Mouse (Mus musculus): ENCODE data around the gene Nfia. TPM values are rescaled to one million over a fixed set of nuclear protein-coding genes. Genes with fewer than 3 reads are reported as not detected.

The Nfia gene
- polyA plus RNA-seq, 1 experiment, result 0.09 TPM

DNA sequence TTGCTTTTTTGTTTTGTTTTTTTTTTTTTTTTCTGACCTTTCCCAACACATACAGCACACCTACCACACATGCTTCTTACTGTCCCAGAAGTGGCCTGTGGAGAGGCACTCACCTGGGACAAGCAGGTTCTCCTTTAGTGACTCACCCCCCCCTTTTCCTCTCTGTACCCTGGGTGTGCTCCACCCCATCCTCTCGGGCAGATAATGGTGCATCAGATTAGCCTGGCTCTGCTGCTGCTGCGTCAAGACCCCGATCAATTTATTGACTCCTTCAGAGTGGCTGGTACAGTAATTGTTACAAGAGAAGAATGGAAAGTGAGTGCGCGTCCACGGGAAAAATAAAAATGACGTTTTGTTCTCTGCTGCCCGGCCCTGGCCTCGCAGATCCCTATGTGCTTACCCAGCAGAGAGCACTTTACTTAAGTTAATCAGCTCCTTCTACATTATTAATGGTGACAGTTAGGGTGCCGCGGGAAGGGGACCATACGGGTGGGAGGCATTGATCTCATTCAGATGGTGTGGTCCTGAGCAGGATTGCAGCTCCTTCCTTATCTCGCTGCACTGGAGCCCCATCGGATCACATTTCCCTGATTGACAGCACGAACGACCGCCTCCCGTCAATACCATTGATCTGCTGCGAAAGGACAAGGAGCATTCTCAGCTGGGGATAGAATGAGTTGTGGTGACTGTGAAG lies 321.7 kb downstream of the Nfia start:
- TF ChIP-seq GATA1 (IDR thresholded peaks at IDR 0.05; ENCODE audit: low read length), result no peak

GRCm38 (mm10) chr4:98095060-98095459 lies 322.5 kb downstream of the Nfia start:
- no peak for TF ChIP-seq GATA1 (IDR thresholded peaks at IDR 0.05; ENCODE audit: low read length)

DNA sequence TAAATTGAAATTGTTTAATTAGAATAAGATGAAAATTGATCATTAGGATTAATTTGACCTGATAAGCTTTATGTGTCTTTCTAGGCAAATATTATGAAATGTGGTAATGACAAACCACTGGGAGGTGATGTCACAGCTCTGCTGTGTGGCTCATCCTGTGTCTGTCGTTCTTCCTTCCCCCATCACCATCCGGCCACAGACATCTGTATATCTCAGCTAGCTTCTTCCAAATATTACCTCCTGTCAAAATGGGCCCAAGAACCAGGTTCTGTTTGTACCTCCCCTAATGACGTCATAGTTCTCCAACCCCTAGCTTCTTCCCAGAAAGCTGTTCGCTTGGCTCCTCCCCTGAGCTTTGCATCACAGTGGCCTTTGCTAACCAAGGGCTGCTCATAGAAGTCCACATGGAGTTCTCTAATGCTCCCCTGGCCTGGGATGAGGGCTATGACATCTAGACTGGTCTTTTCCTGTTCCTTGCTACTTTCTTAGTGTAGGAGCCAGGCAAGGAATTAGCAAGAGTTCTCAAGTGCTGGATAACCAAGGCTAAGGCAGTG lies 324.6 kb downstream of the Nfia start:
- TF ChIP-seq GATA1 (IDR thresholded peaks at IDR 0.05; ENCODE audit: low read length), result no peak

DNA sequence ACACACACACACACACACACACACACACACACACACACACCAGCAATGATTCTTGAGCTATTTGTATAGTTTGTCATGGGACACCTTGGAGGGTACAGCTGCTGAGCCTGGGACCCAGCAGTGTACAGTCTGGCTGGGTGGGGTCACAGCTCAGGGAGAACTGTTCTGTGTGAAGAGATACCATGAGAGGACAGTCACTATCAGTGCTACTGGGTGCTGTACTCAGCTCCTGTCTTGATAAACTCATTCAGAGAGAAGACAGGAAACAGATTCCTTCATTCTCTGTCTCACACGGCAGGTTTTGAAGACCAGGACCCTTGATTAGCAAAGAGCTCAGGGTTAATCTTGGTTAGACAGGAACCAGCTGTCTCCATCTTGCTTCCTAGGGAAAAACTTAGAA lies 326.1 kb downstream of the Nfia start:
- TF ChIP-seq GATA1 (IDR thresholded peaks at IDR 0.05; ENCODE audit: low read length), result no peak

DNA sequence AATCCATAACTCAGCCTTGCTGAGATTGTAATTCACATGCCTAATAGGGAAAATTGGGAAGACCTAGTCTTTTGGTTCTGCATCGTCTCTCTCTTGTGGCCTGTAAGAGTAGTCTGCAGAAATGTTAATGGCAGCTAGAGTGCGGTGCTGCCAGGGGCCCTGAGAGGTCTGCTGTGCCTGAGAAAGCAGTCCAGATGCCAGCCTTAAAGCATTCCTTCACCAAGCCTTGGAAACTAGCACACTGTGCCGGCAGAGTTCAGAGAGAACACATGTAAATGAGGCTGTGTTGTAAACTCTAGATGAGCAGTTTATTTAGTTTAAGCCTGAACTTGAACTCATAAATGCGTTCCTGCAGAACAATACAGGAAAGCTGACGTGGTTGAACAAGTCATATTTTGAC lies 326.9 kb downstream of the Nfia start:
- TF ChIP-seq GATA1 (IDR thresholded peaks at IDR 0.05; ENCODE audit: low read length), result no peak

GRCm38 (mm10) chr4:98101153-98102096 lies 328.9 kb downstream of the Nfia start:
- no peak for TF ChIP-seq GATA1 (IDR thresholded peaks at IDR 0.05; ENCODE audit: low read length)

DNA sequence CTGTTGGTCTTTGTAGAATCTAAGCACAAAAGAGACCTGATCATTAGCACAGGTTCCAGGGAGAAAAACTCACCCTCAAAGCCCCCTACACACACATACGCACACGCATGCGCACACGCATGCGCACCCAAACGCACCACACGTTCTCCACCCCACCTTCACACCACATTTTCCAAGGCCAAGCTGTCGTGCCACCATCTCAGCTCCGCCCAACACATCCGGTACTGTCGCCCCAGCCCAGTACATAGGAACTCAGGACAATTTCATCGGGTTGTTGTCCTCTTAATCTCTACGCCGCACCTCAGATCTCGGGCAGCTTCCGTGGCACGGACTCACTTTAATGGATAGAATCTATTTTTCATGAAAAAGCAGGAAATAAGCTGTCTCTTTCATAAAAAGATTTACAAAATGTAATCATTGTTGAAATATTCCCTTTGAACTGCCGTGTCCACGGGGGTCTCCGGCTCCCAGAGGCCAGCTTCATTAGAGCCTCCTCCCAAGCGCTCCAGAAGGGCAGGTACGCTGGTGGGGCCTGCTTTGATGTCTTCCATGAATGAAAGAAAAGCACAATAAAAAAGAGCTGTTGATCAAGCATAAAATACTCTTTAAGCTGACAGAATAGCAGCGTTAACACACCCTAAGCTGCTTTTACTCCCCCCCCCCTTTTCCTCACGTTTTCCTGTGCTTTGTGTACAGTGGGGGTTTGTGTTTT lies 330.2 kb downstream of the Nfia start:
- no peak for TF ChIP-seq GATA1 (IDR thresholded peaks at IDR 0.05; ENCODE audit: low read length)

GRCm38 (mm10) chr4:98103337-98103666 lies 330.8 kb downstream of the Nfia start:
- no peak for TF ChIP-seq GATA1 (IDR thresholded peaks at IDR 0.05; ENCODE audit: low read length)

DNA sequence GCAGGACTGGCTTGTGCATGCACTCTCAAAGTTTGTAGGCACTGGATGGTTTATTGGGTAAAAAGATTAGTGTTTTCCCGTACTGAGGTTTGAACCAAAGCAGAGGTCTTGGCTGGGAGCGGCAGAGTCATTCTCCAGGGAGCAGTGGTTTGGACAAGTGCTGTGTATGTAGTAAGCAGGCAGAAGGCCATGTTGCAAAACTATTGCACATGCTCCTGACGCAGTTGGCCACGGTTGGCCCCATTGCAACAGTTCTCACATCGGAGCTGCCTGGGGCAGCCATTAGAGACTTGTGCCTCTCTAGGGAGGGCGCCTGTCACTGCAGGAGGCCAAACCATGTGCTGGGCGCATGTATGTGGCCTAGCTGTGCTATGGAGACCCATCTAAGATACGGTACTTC lies 331.6 kb downstream of the Nfia start:
- TF ChIP-seq GATA1 (IDR thresholded peaks at IDR 0.05; ENCODE audit: low read length), result no peak

DNA sequence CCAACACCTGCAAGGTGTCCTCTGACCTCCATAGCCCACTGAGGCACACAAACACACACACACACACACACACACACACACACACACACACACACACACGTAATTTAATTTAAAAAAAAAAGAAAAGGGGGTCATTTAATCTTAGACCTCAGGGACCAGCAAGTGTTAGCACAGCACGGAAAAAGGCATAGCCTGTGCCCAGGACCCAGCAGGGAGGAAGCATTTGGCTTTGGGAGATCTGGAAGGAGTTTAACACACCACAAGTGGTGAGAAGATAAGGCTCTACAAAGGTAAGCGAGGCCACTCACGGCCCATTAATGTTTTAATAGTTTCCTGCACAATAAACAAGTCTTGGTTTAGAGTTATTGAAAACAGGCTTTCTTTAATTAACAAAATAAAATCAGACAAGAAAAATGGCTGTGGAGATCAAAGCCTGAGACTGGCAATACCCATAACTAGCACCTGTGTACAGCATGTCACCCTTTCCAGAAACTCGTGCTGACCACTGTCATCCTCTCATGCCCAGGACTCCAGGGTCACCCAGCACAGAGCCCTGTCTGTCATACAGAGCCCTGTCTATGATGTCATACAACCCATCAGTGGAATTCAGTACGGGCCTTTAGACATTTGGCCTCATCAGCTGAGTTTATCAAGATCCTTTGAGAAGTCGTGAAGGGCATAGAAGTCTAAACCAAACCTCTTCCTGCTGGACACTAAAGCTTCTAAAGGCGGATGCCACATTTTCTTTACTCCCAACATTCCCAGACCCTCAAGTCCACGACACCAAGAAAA lies 332.6 kb downstream of the Nfia start:
- no peak for TF ChIP-seq GATA1 (IDR thresholded peaks at IDR 0.05; ENCODE audit: low read length)

DNA sequence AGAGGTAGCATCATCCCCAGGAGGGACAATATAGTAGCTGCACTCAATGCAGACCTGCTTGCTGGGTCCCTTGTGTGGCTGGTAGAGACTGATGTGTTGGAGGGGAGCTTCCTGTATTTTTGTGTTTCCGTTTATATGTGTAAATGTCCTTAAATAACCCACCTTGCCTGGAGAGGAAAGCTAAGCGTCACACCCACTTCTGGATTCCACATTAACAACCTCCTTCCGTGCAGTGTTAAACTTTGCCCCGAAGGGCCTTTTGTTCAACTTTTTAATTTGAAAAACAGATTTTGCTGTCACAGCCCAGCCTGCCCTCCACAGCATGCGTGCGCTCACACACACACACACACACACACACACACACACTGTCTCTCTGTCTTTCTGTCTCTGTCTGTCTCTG lies 333.4 kb downstream of the Nfia start:
- no peak for TF ChIP-seq GATA1 (IDR thresholded peaks at IDR 0.05; ENCODE audit: low read length)

- no peak for TF ChIP-seq GATA1 (IDR thresholded peaks at IDR 0.05; ENCODE audit: low read length)
Measured at GRCm38 (mm10) chr4:98106445-98107092, 334.0 kb downstream of the Nfia start.

- TF ChIP-seq GATA1 (IDR thresholded peaks at IDR 0.05; ENCODE audit: low read length), result no peak
Measured at GRCm38 (mm10) chr4:98107093-98107453, 334.5 kb downstream of the Nfia start.

DNA sequence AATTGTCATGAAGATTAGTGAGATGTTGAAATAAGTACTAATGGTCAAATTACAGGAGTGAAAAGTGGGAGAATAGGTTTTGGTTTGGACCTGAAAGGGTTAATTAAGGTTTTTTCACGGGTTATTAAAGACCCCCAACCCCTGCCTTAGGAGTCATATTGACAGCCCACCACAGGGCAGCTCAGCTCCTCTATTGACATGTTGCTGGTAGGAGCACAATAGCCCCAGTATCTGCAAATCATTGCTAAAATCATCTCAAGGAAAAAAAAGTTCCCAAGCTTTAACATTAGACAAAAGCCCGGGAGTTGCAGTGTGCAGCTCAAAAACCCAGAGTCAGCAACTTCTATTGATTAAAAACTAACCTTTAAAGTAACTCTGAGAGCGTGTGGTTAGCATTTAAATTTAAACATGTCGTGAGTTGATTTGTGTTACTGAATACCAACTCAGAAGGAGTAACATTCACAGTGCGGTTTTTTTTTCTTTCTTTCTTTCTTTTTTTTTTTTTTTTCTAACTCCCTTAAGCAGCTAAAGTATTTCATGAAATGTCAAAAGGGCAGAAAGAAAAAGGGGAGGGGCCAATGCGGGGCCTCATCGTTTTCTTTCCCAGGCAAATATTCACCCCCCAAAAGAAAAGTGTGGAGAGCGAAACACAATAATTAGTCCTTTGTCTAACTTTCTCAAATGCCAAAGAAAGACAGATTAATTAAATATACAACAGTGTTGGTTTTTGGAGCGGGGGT lies 335.6 kb downstream of the Nfia start:
- TF ChIP-seq GATA1 (IDR thresholded peaks at IDR 0.05; ENCODE audit: low read length), result no peak

Measured in G1E-ER4 (cell line).